Mouse (Mus musculus) forebrain, embryonic 11.5 days (tissue): ENCODE data around the gene Ephb4. TPM values are rescaled to one million over a fixed set of nuclear protein-coding genes. Genes with fewer than 3 reads are reported as not detected.

Experiments
- ATAC-seq: fragments of 200-750 bp; cut with Nextera tagmentation; replicated peaks from 2 replicates; pipeline ENCODE4 v1.8.0; 2017; ENCODE audit warnings: moderate TSS enrichment; ENCODE audit not compliant: low FRiP score
- DNase-seq: peaks from one replicate; pipeline ENCODE4 v3.0.0-alpha.2; 2017; ENCODE audit warnings: low spot score
- H3K27ac ChIP-seq: fragments of 300-500 bp; sonication (generic); 2 replicates; pipeline ENCODE4 v1.5.1; 2014; ENCODE audit warnings: low read depth, low read length
- H3K27me3 ChIP-seq: fragments of 300-500 bp; sonication (generic); 2 replicates; pipeline ENCODE4 v1.6.1; 2014; ENCODE audit warnings: mild to moderate bottlenecking, low read length, mixed read lengths; ENCODE audit not compliant: control insufficient read depth, insufficient read depth
- H3K36me3 ChIP-seq: fragments of 300-500 bp; sonication (generic); 2 replicates; pipeline ENCODE4 v1.6.1; 2014; ENCODE audit warnings: mild to moderate bottlenecking, low read length, moderate library complexity, mixed read lengths; ENCODE audit not compliant: control insufficient read depth, insufficient read depth
- H3K4me1 ChIP-seq: fragments of 300-500 bp; sonication (generic); replicated peaks from 2 replicates; pipeline ENCODE4 v1.6.1; 2014; ENCODE audit warnings: low read length, mixed read lengths; ENCODE audit not compliant: control insufficient read depth, insufficient read depth
- H3K4me2 ChIP-seq: fragments of 300-500 bp; sonication (generic); 2 replicates; pipeline ENCODE4 v1.6.1; 2014; ENCODE audit warnings: low read depth, mild to moderate bottlenecking, low read length, moderate library complexity, mixed read lengths; ENCODE audit not compliant: severe bottlenecking
- H3K4me3 ChIP-seq: fragments of 300-500 bp; sonication (generic); 2 replicates; pipeline ENCODE4 v1.5.1; 2014; ENCODE audit warnings: low read depth, low read length
- H3K9ac ChIP-seq: fragments of 300-500 bp; sonication (generic); 2 replicates; pipeline ENCODE4 v1.6.1; 2014; ENCODE audit warnings: low read length
- H3K9me3 ChIP-seq: fragments of 300-500 bp; sonication (generic); 2 replicates; pipeline ENCODE4 v1.6.1; 2016; ENCODE audit warnings: low read length, mixed read lengths; ENCODE audit not compliant: control insufficient read depth
- WGBS: fragments of 180-500 bp; shearing (Covaris S2); extraction: QIAGEN DNeasy Blood & Tissue Kit; methylation state at CpG from one replicate; pipeline ENCODE4 v1.1.7; 2014; 5-methylcytosine and 5-hydroxymethylcytosine counted together
- polyA plus RNA-seq: library from polyadenylated mRNA; unstranded; fragments of >200 nt; fragmentation: Nextera tagmentation; extraction: Ambion mirVana; gene quantifications from 2 replicates; pipeline ENCODE4 v1.2.1, GENCODE M21; 2014

The Ephb4 gene
- polyA plus RNA-seq, 1 experiment from 2014 or later, result 34.6 TPM

DNA sequence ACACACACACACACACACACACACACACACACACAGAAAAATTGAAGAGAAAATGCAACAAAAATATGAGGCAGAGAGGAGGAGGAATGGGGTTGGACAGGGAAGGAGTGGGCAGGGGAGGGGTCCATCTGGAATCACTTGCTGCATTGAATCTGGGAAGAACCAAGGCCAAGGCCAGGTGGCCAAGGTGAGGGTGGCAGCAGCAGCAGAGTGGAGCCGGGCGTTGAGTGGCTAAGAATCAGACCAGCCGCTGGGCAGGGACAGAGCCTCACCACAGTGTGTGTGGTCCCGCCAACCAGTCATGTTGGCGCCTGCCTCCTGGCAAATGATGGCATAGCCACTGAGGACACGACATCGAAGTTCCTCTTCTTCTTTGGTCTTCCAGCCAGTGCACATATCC is 33.5 kb downstream of the Ephb4 start:
- Histone ChIP-seq H3K4me3 (no peak overlapping the region), H3K9ac (no peak overlapping the region), H3K27me3 (no peaks in the 10 kb centered on the region), H3K27ac (no peak overlapping the region), H3K9me3 (no peaks in the 10 kb centered on the region), H3K36me3 (no peaks in the 10 kb centered on the region), H3K4me1 (no peaks in the 10 kb centered on the region), H3K4me2 (no peak overlapping the region)
- DNase-seq (no peak), ATAC-seq (no peak)
- 83% methylated on average over 7 of the region's 7 CpGs for WGBS

GRCm38 (mm10) chr5:137386712-137387111 is 36.8 kb downstream of the Ephb4 start:
- no peak overlapping the region for H3K9ac ChIP-seq
- ATAC-seq (no peak), DNase-seq (no peak)
- no peaks in the 10 kb centered on the region for H3K36me3 ChIP-seq
- H3K4me3 ChIP-seq, result no peak overlapping the region
- no peaks in the 10 kb centered on the region for H3K9me3 ChIP-seq
- no peaks in the 10 kb centered on the region for H3K27me3 ChIP-seq
- H3K4me1 ChIP-seq, result no peaks in the 10 kb centered on the region
- no peak overlapping the region for H3K27ac ChIP-seq
- WGBS, result 87% methylated on average over 7 of the region's 7 CpGs
- H3K4me2 ChIP-seq, result no peak overlapping the region

DNA sequence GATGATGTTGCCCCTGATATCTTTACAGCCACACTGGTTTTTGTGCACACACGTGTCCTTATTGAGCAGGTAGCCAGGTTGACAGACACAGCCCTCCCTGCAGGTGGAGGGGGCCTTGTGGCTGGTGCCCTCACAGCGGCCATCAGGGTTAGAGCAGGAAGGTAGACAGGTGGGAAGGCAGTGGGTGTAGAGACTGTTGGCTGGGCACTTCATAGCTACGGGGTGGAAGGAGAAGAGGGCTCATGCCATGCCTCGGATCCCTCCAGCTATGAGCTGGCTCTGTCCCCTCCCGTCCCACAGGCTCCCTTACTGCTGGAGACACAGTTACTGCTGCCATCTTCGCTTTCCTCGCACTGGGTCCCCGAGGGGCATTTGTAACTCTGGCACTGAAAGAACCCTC is 41.7 kb downstream of the Ephb4 start:
- Histone ChIP-seq H3K4me3 (no peak overlapping the region), H3K9me3 (no peaks in the 10 kb centered on the region), H3K27ac (no peak overlapping the region), H3K27me3 (no peaks in the 10 kb centered on the region), H3K9ac (no peak overlapping the region), H3K4me1 (no peaks in the 10 kb centered on the region), H3K36me3 (no peaks in the 10 kb centered on the region), H3K4me2 (no peak overlapping the region)
- WGBS, result 86% methylated on average over 8 of the region's 8 CpGs
- no peak for DNase-seq
- no peak for ATAC-seq

DNA sequence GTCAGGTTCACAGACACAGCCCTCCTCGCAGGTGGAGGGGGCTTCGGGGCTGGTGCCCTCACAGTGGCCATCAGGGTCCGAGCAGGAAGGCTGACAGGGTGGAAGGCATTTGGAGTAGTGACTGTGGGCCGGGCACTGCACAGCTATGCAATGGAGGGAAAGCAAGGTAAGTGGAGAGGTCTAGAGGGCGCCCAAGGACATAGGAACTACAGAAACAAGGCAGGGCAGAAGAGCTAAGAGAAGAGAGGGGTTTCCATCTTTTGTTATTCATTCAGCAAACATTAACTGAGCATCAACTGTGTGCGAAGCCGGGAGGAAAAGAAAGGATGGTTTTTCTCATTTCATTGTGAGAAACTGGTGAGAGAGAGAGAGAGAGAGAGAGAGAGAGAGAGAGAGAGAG is 44.5 kb downstream of the Ephb4 start:
- Histone ChIP-seq H3K9me3 (no peaks in the 10 kb centered on the region), H3K27ac (no peak overlapping the region), H3K4me3 (no peak overlapping the region), H3K4me2 (no peak overlapping the region), H3K9ac (no peak overlapping the region), H3K36me3 (no peaks in the 10 kb centered on the region), H3K4me1 (no peaks in the 10 kb centered on the region), H3K27me3 (no peaks in the 10 kb centered on the region)
- ATAC-seq (no peak), DNase-seq (no peak)
- WGBS, result 53% methylated on average over 7 of the region's 7 CpGs

DNA sequence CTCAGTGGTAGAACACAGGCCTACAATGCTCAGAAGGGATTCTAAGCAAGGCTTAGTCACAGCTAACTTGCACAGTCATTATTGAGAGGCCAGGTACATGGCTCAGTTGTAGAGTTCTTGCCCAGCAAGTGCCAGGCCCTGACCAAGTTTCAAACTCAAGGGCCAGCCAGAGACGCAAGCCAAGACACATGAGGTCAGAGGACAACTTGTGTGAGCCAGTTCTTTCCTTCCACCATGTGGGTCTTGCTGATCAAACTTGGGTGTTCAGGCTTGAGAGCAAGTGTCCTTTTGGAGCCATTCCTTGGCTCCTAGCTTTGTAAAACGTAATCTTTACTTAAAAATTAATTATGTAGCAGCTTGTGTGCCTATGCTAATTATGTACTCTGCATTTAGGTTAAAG is 54.2 kb downstream of the Ephb4 start:
- Histone ChIP-seq H3K36me3 (no peaks in the 10 kb centered on the region), H3K4me2 (no peak overlapping the region)
- WGBS, result 83% methylated on average over 2 of the region's 2 CpGs

DNA sequence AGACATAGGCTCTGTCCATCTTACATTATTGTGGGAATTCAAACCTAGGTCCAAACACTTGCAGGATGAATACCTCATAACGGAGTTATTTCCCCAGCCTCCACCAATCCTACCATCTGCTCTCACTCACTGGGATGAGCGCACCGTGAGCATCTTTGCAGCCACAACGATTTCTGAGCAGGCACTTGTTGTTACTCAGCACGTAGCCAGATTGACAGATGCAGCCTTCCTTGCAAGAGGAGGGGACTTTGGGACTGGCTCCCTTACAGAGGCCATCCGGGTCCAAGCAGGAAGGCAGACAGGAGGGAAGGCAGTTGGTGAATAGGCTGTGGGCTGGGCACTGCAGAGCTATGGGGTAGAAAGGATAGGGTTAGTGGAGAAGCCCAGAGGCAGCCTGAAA is 59.5 kb downstream of the Ephb4 start:
- H3K9me3 ChIP-seq, result no peaks in the 10 kb centered on the region
- H3K36me3 ChIP-seq, result no peaks in the 10 kb centered on the region
- ATAC-seq (no peak), DNase-seq (no peak)
- no peak overlapping the region for H3K4me2 ChIP-seq
- no peaks in the 10 kb centered on the region for H3K27me3 ChIP-seq
- no peak overlapping the region for H3K9ac ChIP-seq
- peaks cover 7% of the 10 kb centered on the region for H3K4me1 ChIP-seq
- H3K27ac ChIP-seq, result no peak overlapping the region
- WGBS, result 60% methylated on average over 6 of the region's 6 CpGs
- H3K4me3 ChIP-seq, result no peak overlapping the region

More for the DNA sequence above, 54.2 kb downstream of the Ephb4 start:
- ATAC-seq (no peak), DNase-seq (no peak)
- peaks cover 7% of the 10 kb centered on the region for H3K4me1 ChIP-seq
- H3K9me3 ChIP-seq, result no peaks in the 10 kb centered on the region
- H3K27me3 ChIP-seq, result no peaks in the 10 kb centered on the region
- H3K27ac ChIP-seq, result no peak overlapping the region
- H3K9ac ChIP-seq, result no peak overlapping the region
- no peak overlapping the region for H3K4me3 ChIP-seq

GRCm38 (mm10) chr5:137410066-137410465 is 60.2 kb downstream of the Ephb4 start:
- Histone ChIP-seq H3K4me1 (peaks cover 7% of the 10 kb centered on the region), H3K27ac (no peak overlapping the region), H3K9ac (no peak overlapping the region), H3K9me3 (no peaks in the 10 kb centered on the region), H3K4me3 (no peak overlapping the region), H3K4me2 (no peak overlapping the region), H3K27me3 (no peaks in the 10 kb centered on the region), H3K36me3 (no peaks in the 10 kb centered on the region)
- 57% methylated on average over 3 of the region's 3 CpGs for WGBS
- DNase-seq, result no peak
- no peak for ATAC-seq

GRCm38 (mm10) chr5:137410549-137410948 is 60.6 kb downstream of the Ephb4 start:
- Histone ChIP-seq H3K4me1 (peaks cover 7% of the 10 kb centered on the region), H3K27ac (no peak overlapping the region), H3K27me3 (no peaks in the 10 kb centered on the region), H3K36me3 (no peaks in the 10 kb centered on the region), H3K4me3 (no peak overlapping the region), H3K4me2 (no peak overlapping the region), H3K9ac (no peak overlapping the region), H3K9me3 (no peaks in the 10 kb centered on the region)
- WGBS, result 91% methylated on average over 3 of the region's 3 CpGs
- ATAC-seq (no peak), DNase-seq (no peak)

- Histone ChIP-seq H3K4me2 (no peak overlapping the region), H3K9ac (no peak overlapping the region), H3K27ac (no peak overlapping the region), H3K4me1 (peaks cover 7% of the 10 kb centered on the region), H3K9me3 (no peaks in the 10 kb centered on the region), H3K4me3 (no peak overlapping the region), H3K27me3 (no peaks in the 10 kb centered on the region), H3K36me3 (no peaks in the 10 kb centered on the region)
- DNase-seq (no peak), ATAC-seq (no peak)
- WGBS, result 74% methylated on average over 8 of the region's 8 CpGs
Measured at GRCm38 (mm10) chr5:137411235-137411634, 61.3 kb downstream of the Ephb4 start.
